Mouse (Mus musculus) gonadal fat pad, adult 2 months (tissue): ENCODE results near the gene Tjp3. TPM values are rescaled to one million over a fixed set of nuclear protein-coding genes. Genes with fewer than 3 reads are reported as not detected.

Experiments
- DNase-seq: peaks from one replicate; pipeline ENCODE4 v3.0.0-alpha.2; 2012; ENCODE audit warnings: low read depth
- polyA plus RNA-seq: library from polyadenylated mRNA; depleted of rRNA; stranded (reverse); fragments of >200 nt; gene quantifications from 2 replicates; pipeline ENCODE4 v1.2.3, GENCODE M21; 2012

Tjp3 gene
- polyA plus RNA-seq, 1 experiment, result 21.4 TPM

DNA sequence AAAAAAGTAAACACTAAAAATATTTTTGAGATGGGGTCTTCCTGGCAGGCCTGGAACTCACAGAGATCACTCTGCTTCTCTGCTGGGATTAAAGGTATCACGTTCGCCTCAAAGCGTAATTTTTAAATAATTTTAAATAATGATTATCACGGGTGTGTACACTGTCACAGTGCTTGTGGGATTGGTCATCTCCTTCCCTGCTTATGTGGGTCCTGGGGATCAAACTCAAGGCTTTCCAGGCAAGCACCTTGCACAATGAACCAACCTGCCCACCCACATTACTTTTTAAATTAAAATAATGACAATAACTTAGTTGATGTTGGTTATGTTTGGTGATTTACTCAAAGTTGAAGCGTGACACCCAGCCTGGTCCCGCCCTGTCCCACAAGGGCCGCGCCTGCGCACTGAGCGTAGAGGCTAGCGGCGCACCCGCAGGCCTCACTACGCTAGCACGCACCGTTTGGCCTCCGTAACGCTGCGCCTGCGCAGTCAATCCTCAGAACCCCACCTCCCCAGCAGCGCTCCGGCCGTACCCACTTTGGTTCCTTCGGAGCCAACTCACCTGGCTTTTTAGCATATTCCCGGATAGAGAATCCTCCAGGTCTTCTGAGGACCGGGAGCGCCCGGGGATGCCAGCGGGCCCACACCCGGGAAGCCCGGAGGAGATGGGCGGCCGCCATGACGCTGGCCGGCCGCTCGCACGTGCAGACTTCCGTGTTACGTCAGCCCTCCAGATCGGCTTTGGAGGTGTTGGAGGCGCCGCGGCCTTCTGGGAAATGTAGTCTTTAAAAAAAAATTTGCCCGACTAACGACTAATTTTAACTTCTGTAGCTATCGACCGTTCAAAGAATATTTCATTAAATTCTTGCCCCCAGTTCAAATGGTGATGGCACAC, 24.9 kb downstream of the Tjp3 start, which contains the start of the genes Mrpl54 and Apba3:
Gene Mrpl54, minus strand, starts transcription at position 724 of the 895 bp plus-strand sequence.
Gene Apba3, plus strand, starts transcription at position 750 of the 895 bp plus-strand sequence.
- peak; percentile 34 for DNase-seq

DNA sequence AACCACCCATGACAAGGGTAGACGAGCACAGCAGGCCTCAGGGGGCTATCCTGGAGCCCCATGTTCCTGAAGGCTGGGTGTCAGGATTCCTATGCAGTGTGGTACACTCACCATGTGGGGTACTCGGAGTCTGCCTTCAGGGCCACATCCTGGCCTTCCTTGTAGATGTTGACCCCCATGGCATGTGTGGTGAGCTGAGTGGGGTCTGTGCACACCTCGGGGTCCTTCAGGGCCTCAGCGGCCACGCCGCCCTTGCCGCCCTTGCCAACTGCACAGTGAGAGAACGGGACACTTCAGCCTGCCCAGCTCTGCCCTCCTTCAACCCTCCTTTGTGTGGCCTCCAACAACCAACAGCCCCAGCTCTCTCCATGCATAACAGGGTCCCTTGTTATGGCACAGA, 25.8 kb downstream of the Tjp3 start:
- no peak for DNase-seq

- DNase-seq, result no peak
These were observed 30.4 kb downstream of the Tjp3 start for GRCm38 (mm10) chr10:81261025-81261424.

- no peak for DNase-seq
These were observed 32.0 kb downstream of the Tjp3 start for GRCm38 (mm10) chr10:81259225-81259884.

GRCm38 (mm10) chr10:81257158-81258039, 34.0 kb downstream of the Tjp3 start:
- DNase-seq, result no peak

DNA sequence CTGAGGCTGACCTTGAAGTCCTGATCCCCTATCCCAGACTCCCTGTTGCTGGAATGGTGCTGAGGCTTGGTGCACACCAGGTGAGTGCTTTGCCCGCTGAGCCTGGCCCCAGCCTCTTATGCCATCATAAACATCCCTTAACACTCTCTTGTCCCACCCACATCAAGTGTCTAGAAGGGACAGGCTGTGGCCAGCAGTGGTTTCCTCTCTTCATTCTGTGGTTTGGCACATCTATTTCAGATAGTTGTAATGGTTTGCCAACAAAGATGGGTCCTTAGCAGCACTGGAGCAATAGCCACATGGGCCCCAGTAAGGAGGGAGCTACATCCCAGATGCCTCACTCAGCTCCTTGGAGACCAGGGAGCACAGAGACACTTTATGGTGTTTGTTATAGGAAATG, 36.5 kb downstream of the Tjp3 start:
- no peak for DNase-seq

GRCm38 (mm10) chr10:81252424-81253419, 38.7 kb downstream of the Tjp3 start, which contains the start of gene Matk:
Gene Matk (plus strand): TSS chr10:81252935.
- no peak for DNase-seq

DNA sequence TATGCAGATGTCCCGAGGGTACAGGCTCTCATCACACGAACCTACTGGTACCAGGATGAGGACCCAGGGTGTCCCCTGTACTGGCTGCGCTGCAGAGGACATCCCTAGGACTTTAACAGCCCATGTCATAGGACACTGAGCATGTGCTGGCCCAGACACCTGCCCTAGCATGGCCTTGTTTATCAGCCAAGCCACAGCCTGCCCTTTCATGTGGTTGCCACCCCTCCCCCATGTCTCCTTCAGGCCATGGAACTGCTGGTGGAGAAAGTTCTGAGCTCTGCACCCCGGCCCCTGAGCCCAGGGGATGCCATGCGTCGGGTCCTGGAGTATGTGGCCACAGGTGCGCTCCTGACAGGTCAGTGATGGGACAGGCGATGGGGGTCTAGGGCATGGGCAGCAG, 41.9 kb downstream of the Tjp3 start:
- no peak for DNase-seq

- DNase-seq, result no peak
These were observed 43.6 kb downstream of the Tjp3 start for GRCm38 (mm10) chr10:81247804-81248203.

DNA sequence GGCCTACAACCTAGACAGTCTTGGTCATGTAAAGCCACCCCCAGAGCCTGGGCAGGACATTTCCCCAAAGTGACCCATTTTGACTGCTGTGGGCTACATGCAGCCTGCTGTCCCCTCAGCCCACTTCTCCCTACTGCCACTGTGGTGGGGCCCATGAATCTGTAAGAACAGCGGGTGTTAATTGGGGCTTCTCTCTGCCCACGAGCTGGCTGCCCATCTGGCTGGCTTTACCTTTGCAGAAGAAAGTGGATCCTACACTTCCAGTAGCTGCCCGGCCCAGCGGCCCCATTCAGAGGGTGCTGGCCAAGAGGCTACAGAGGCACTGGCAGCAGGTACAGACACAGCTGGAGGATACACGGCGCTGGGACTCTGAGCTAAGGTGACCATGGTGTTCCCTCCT, 46.2 kb downstream of the Tjp3 start:
- no peak for DNase-seq

DNA sequence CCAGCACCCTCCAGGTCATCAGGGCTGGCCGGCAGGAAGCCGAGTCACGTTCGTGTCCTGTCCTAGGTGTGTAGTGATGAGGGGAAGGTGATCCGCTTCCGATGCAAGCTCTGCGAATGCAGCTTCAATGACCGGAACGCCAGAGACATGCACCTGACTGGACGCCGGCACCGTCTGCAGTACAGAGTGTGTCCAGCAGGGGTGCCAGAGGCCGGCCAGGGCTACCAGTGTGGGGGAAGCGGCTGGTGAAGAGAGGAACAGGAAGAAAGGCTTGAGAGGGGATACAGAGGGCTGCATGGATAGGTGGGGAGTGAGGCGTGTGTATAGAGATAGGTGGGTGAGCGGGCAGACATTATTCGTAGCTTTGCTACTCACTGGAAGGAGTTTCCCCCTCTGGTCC, 46.8 kb downstream of the Tjp3 start:
- DNase-seq, result no peak

DNA sequence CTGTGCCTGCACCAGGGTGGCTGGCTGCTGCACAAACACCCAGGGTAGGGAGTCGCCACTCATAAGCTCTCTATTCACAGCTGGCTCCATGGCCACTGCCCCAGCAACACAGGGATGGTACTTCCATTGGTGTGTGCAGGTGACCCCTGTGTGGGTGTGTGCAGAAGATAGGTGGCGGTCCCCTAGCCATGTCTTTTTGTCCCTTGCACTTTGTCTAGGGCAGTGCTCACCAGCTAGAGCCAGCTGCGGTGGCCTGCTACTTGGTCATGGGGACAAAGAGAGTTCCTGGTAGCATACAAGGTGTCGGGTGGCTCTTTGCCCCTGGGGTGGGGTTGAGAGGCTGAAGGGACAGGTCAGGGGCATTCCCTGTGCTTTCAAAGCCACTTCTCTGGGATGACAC, 47.2 kb downstream of the Tjp3 start:
- DNase-seq, result no peak

GRCm38 (mm10) chr10:81242021-81242420, 49.4 kb downstream of the Tjp3 start:
- no peak for DNase-seq

DNA sequence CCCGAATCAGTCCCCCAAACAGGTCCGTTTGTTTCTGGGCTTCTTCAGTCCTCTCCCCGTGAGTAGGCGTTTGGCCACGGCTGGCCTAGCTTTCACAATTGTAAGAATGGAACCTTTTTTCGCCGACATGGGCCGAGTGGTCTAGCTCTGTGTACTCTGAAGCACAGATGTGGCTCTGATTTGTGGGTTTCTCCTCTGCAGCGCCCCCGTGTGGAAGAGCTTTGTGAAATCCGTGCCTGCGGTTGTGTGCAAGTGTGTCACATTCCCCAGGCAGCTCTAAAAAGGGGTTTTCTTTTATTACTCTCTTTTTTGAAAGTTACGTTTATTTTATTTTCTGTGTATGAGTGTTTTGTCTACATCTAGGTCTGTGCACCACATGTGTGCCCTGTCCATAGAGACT, 50.5 kb downstream of the Tjp3 start:
- DNase-seq, result no peak

GRCm38 (mm10) chr10:81238618-81239017, 52.8 kb downstream of the Tjp3 start:
- DNase-seq, result no peak

GRCm38 (mm10) chr10:81236471-81237268, 54.7 kb downstream of the Tjp3 start:
- no peak for DNase-seq

GRCm38 (mm10) chr10:81234206-81234605, 57.2 kb downstream of the Tjp3 start:
- no peak for DNase-seq

GRCm38 (mm10) chr10:81233226-81233585, 58.2 kb downstream of the Tjp3 start:
- no peak for DNase-seq

GRCm38 (mm10) chr10:81232580-81233225, 58.7 kb downstream of the Tjp3 start, which contains the start of gene Zfr2:
Gene Zfr2 (plus strand): TSS chr10:81233155.
- no peak for DNase-seq
